Mouse (Mus musculus) retina, postnatal 7 days (tissue): Measurements from ENCODE around the gene Gjd3.
A peak's percentile ranks its signal among the peaks of the same experiment; 100 is the strongest.

Source experiments
- DNase-seq: peaks from one replicate; pipeline ENCODE4 v3.0.0-alpha.2; 2012; ENCODE audit warnings: low read depth, low spot score

The Gjd3 gene

DNA sequence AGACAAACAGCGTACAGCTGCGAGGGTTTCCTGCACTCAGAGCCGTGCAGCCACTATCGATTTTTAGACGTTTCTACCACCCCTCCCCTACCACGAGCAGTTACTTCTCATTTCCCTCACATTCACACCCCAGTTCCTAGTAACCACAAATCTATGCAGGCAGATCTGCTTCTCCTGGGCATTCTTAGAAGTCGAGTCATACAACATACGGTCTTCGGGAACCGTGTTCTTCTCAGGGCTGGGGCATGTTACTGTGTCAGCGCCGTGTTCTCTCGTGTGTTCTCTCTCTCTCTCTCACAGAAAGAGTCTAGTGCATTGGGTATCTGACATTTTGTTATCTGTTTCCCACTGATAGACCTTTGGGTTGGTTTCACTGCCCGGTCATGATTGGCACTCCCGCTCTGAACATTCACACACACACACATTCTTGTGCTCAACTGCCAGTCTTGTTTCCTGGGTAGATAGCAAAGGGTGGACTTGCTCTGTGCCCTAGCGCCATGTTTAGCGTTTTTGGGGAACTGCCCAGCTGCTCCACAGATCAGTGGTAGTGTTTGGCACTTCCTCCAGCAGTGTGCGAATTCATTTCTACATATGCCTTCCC, 34.7 kb downstream of the Gjd3 start:
- no peak for DNase-seq

- no peak for DNase-seq
Observed at GRCm38 (mm10) chr11:98945605-98945977, 37.2 kb downstream of the Gjd3 start.

GRCm38 (mm10) chr11:98944897-98945604, 37.8 kb downstream of the Gjd3 start:
- no peak for DNase-seq

DNA sequence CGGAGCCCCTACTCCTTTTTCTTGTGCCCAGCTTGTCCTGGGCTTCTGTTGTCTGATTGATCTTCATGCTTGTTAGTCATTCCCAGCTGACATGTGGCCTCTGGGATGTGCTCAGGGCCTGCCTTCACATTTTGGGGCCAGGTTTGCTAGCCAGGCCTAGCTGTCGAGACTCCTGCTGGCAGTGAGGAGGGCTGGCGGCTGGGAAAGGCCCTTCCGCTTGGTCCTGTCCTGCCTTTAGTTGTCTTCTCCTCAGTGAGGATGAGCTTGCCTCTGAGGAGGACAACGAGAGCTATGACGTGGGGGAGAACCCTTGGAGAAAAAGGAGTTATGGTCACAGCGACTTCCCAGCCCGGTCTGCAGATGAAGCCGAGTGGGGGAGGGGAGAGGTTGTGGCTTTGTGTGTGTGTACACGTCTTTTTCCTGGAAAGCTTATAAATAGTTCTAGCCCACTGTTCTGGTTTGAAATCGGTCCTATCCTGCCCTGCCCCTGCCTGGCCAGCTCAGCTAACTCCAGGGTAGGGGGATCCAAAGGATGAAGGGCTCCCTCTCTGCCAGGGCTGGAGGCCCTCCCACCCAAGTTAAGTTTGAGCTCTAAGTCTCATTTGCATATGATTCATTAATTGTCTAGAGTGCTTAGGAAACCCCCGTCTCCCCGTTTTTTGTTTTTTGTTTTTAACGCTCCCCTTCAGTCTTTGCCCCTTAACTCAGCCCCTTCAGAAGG, 38.9 kb downstream of the Gjd3 start:
- DNase-seq, result no peak

DNA sequence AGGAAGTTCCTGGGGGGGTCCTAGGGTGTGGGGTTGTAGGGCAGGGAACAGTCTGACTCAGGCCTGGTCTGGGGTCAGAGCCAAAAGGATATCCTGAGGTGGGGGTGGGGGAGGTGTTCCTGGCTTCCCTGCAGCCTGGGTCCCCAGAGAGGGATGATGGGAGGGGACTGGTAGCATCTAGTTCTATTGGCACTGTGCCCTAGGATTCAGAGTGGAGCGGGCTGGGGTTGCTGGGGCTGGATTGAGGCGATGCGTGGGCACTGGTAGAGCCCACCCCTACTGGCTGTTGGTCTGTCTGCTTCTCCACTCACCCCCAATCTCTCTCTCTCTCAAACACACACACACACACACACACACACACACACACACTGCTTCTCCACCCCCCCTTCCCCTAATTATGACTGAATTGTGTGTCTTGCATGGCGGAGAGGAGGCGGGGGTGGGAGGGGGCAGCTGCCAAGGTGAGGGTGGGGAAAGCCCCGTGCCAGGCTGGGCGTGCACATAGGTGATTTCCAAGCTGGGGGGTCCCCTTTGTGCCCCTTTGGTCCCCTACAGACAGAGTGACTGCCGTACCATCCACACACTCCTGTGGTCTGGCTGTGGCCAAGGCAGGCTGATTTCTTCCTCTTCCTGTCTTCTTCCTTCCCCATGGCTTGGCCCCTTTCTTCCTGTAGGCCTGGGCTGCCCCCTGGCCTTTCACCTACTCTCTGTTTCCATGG, 39.7 kb downstream of the Gjd3 start:
- no peak for DNase-seq

- no peak for DNase-seq
Observed at GRCm38 (mm10) chr11:98942555-98942922, 40.3 kb downstream of the Gjd3 start.

DNA sequence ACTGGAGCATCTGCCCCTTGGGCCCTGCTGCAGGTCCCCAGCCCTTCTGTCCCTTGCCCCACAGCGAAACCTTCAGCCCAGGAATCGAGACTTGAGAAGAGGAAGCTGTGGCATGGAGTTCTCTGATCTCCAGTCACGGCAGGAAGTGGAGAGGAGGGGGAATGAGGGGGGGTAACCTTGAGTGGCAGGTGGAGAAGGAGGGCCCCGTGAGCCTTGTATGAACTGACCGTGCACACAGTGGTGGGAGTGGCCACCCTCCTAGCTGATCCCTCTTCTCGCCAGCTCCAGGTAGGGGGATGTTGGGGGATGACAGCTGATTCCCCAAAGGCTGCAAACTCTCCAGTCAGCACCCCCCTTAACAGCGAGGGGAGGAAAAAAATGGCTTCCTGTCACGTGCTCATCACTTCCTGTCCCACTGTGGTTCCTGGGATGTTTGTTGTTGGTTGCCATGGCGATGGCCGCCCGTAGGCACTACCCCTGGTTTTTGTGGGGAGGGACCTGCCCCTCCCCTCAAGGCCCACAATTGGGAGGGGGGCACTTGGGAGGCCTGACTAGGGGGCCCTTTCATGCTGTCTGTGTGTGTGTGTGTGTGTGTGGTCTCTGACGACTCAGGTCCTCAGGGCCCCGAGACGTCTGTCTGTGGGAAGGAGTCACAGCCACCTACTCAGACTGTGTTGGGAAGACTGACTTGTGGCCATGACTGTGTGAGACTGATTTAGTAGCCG, 40.8 kb downstream of the Gjd3 start:
- no peak for DNase-seq

DNA sequence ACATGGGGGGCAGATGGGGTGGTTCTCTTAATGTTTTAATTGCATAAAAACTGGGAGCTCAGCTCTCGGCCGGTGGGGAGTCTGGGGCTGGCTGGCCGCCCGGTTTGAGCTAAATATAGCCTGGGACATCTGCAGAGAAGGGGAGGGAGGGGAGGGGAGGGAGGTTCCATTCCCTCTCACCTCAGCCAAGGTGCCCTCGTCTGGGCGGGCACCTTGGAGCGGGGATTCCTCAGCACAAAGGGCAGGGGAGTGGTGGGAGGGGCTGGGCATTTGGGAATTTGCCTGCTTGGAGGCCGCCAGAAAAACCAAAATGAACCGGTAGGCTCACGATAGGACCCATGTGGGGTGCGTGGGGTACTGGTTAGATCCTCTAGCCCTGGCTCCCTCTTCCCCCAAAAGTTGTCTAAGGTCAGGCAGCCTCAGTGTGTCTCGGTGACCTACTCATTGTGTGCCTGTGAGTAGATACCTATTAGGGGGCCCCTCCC, 41.4 kb downstream of the Gjd3 start:
- DNase-seq, result no peak

DNA sequence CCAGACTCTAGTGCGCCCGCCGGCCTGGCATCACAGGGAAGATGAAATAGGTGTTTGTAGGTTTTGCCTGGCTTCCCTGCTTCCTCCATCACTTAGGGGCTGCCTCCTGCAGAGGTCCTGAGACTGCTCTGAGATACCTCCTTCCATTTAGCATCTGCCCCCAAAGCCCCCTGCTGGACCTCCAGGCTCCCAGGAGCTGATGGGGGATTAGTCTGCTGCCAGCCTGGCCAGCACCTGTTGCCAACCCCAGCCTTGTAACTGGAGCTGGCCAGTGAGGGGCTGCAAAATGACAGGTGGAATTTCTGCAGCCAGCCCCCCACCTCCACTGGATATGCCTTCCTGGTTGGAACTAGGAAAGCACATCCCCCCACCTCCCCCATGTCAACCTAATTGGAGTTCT, 42.0 kb downstream of the Gjd3 start:
- no peak for DNase-seq

GRCm38 (mm10) chr11:98939953-98940641, 42.7 kb downstream of the Gjd3 start:
- no peak for DNase-seq

GRCm38 (mm10) chr11:98939084-98939952, 43.5 kb downstream of the Gjd3 start:
- DNase-seq, result no peak

DNA sequence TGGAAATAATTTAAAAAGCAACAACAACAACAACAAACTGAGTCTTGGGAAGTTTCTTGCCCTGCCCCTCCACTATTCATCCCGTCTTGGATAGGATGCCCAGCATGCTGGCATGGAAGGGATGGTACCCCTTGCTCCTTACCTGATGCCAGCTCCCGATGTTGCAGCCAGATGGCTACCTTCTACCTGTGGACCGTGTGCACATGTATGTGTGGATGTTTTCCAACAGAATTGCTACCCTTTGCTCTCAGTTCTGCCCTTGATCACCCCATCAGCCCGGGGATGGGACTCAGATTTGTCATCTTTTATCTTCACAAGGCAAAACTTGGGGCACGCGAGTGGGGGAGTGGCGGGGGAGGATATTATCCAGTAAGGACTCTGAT, 44.1 kb downstream of the Gjd3 start:
- DNase-seq, result no peak

GRCm38 (mm10) chr11:98937914-98938694, 44.7 kb downstream of the Gjd3 start:
- no peak for DNase-seq

- peak; percentile 76 for DNase-seq
Observed at GRCm38 (mm10) chr11:98937410-98937913, 45.4 kb downstream of the Gjd3 start.

DNA sequence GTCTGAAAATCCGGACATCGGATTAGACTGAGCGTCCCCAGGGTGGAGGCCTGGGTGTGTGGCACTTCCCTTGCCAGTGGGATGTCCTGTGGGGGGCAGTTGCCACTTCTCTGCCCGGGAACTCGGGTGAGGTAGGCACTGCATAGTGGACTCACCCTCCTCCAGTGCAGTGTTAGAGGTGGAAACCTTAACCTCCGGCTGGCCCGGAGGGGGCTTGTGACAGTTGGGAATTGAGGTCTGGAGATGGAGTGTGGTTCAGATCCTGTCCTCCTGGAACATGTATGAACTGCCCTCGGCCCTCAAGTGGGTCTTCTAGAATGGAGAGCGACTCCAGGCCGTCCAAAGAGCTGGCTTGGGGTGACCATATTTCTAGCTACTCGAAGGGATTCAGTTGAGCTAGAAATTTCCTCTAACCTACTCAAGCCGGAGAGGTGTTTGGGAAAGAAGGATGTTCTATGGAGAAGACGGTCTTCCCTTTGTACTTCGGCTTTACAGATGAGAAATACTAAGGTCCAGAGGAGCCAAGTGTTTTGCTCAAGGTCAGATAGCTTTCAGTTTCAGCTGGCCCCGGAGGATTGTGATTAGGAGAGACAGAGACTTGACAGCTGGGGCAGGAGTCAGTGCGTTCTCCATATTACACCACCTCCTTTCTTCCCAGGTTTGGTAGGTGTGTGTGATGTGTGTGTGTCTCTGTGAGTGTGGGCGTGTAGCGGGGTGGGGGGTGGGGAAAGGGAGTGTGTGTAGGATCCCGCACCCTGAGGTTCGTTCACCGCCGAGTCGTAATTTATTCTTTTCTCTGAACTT, 46.0 kb downstream of the Gjd3 start:
- DNase-seq, result no peak

- DNase-seq, result no peak
Observed at GRCm38 (mm10) chr11:98936170-98936569, 46.6 kb downstream of the Gjd3 start.

DNA sequence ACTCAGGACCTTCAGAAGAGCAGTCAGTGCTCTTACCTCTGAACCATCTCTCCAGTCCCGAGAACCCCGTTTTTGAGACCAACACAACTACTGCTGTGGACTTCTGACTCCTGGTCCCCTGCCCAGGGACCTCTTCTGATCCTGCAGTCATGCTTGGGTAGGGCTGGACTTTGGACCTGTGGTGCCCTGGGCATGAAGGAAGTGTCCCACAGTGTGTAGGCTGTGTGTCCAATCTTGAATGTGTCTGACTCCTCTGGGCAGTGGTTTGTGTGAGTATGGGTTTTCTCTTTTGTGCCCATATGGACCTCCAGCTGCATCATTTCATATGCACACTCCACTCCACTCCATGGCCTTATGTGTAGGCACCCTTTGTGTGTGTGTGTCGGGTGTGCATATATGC, 47.7 kb downstream of the Gjd3 start:
- no peak for DNase-seq

DNA sequence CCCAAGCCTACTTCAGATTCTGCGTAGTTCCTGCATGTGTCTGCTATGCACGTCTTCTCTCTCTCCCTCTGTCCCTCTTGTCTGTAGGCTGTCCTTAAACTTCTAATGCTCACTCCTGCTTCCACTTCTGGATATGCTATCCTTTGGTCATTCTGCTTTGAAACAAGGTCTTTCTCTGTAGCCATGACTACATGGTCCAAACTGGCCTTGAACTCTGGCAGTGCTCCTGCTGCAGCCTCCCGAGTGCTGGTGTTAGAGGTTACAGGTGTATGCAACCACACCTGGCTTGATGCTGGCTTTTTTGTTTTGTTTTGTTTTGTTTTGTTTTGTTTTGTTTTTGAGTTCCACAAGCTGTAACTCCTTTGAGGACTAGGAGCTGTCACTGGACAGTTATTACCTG, 48.4 kb downstream of the Gjd3 start:
- no peak for DNase-seq
